Mouse (Mus musculus): ENCODE results near the gene C87414.
"Not testable (repeated sequence)": the region's sequence is repeated elsewhere in the genome, so short reads cannot be mapped to it uniquely, and the experiment has no call there.

The C87414 gene

DNA sequence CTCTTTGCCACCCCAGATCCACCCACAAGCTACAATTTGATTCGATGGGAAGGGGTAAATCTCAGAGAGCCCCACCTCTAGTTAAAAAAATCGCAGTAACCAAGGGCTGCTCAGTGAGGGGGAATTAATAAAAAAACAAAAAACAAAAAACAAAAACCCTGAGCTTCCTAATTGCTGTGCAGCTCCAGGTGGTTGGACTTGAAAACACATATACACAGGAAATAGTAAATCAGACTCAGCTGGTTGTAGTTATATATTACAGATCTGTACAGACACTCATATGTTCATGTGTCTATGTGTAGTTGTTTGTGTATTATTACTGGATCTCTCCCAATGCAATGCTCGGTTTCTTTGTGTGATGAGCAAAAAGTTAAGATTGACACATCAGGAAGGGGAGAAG, at the start of gene C87414:
C87414 (minus strand) TSS at position 101 of the 400 bp plus-strand sequence.
- not testable (repeated sequence) for DNase-seq (ENCODE audit: low read depth in 2 of 2, low spot score in 2 of 2)

DNA sequence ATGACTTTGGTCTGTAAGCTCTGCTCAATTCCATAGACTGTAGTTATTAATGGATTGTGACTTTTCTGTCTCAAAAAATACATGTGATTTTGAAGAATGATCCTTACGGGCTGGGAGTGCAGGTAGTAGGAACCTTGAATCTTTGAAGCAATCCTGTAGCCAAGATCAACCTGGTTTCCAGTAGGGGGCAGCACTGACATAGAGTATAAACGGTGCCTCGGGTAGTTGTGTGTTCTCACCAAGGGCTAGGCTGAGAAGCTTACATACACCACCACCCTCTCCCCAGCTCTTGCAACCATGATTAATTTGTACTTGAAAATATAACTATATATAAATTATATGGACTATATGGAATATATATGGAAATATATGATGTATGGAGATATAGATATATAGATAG, 13.3 kb upstream of the C87414 start:
- DNase-seq (ENCODE audit: low read depth in 2 of 2, low spot score in 2 of 2), result not testable (repeated sequence)
